Mouse (Mus musculus): ENCODE data around the gene Gm20903. TPM values are rescaled to one million over a fixed set of nuclear protein-coding genes. Genes with fewer than 3 reads are reported as not detected.
"Not testable (repeated sequence)": the region's sequence is repeated elsewhere in the genome, so short reads cannot be mapped to it uniquely, and the experiment has no call there.

The Gm20903 gene
- not detected in 2 replicates for polyA plus RNA-seq (2012; rRNA removed)

DNA sequence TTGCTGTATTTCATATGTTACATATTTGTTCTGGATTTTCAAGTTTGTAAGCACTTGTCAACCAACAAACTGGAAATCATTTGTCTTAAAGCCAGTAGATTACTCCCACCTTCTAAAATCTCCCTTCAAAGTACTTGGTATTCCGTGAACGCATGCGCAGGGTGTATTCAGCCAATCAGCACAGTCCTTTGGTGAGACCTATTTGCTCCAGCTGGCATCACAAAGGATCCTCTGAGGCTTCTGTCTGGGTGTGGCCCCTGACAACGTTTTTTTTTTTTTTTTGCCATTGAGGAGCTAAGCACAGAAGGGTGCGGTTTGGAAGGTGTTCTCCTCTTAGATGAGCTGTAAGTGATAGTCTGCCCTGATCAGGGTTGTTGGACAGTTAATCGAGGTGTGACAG lies at the start of gene Gm20903:
Gene Gm20903 (plus strand): TSS at position 301 of the 400 bp plus-strand sequence.
- H3K27ac ChIP-seq (ENCODE audit: insufficient read depth, low read length); H3K4me1 ChIP-seq (ENCODE audit: control insufficient read depth, insufficient read depth, low read length); H3K4me3 ChIP-seq (ENCODE audit: insufficient read depth, low read length): not testable (repeated sequence)

Data from cortical plate, adult 2 months (tissue).